Mouse (Mus musculus): ENCODE measurements around the gene Ccdc102a. TPM values are rescaled to one million over a fixed set of nuclear protein-coding genes. Genes with fewer than 3 reads are reported as not detected.

Gene Ccdc102a
- total and polyA plus RNA-seq, 3 experiments: 2.5 to 5.8 (median 2.8) TPM

DNA sequence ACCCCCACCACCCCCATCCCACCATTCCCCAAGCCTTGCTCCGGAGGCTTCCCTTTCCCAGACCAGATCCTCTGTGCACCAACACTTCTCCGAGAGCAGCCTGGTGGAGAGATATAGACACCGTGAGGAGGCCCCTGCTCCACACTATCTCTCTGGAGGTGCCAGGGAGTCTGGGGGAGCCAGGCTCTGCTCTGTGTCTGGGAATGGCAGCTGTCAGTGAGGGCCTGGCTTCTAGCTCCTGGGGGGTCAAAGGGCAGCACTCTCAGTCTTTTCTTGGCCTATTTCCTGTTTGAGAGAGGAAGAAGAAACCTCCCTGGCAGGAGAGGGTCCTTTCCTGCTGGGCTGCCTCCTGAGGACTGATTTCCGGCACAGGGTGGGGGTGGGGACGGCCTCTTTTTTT lies 16.9 kb downstream of the Ccdc102a start:
- H3K4me2 ChIP-seq (ENCODE audit: insufficient read depth, low read depth, poor library complexity, severe bottlenecking): no peak overlapping the region
- dilution Hi-C loops (cut with MboI; ENCODE audit: extremely low pct_ligation_motif_present, extremely low pct_unique_long_range_greater_than_20kb, low sequenced_read_pairs): no loop called here

GRCm38 (mm10) chr8:94900617-94901016 lies 17.3 kb downstream of the Ccdc102a start:
- Histone ChIP-seq H3K27me3 (replicated peaks) (peaks cover 18% of the 10 kb centered on the region), H3K27ac (ENCODE audit: insufficient read depth, low read depth) (no peak overlapping the region), H3K4me3 (replicated peaks in 1 of 3; ENCODE audit: low read depth in 2 of 3, low read length in 2 of 3, poor library complexity in 1 of 3) (no peak overlapping the region), H3K36me3 (replicated peaks in 1 of 2; ENCODE audit: control insufficient read depth in 1 of 2, insufficient read depth in 1 of 2, low read length in 1 of 2) (peaks cover 2 to 12% of the 10 kb centered on the region in 2 experiments), H3K9ac (ENCODE audit: insufficient read depth, low read depth) (no peak overlapping the region), H3K79me2 (replicated peaks; ENCODE audit: control insufficient read depth, extremely low read depth, insufficient read depth, poor library complexity, severe bottlenecking) (no peaks in the 10 kb centered on the region), H3K4me1 (ENCODE audit: control insufficient read depth in 1 of 2, insufficient read depth in 2 of 2) (peaks cover 6 to 17% of the 10 kb centered on the region in 2 experiments), H3K4me2 (ENCODE audit: insufficient read depth, low read depth, poor library complexity, severe bottlenecking) (no peak overlapping the region), H3K9me3 (replicated peaks; ENCODE audit: low read length) (no peaks in the 10 kb centered on the region)
- in situ Hi-C loops (cut with MboI; ENCODE audit: low pct_ligation_motif_present, low pct_unique_long_range_greater_than_20kb, low sequenced_read_pairs): loop anchor here (10.0 kb wide), 1 partner anchor 196 kb away; no protein-coding TSS in a partner anchor
- no peak for DNase-seq (ENCODE audit: extremely low read depth)
- dilution Hi-C loops (cut with MboI; ENCODE audit: extremely low pct_ligation_motif_present, extremely low pct_unique_long_range_greater_than_20kb, low sequenced_read_pairs): no loop called here
- TF ChIP-seq EP300 (IDR thresholded peaks at IDR 0.05; ENCODE audit: low read length): no peak
- TF ChIP-seq NELFE (IDR thresholded peaks at IDR 0.05; ENCODE audit: low read depth, low read length): no peak
- TF ChIP-seq MAZ (IDR thresholded peaks at IDR 0.05; ENCODE audit: low read depth, low read length): no peak
- TF ChIP-seq RAD21 (IDR thresholded peaks at IDR 0.05; ENCODE audit: low read depth, low read length): no peak
- TF ChIP-seq UBTF (IDR thresholded peaks at IDR 0.05; ENCODE audit: low read depth, low read length): no peak
- no peak for TF ChIP-seq ETS1 (conservative IDR thresholded peaks at IDR 0.05; ENCODE audit: low read depth, low read length)
- no peak for TF ChIP-seq ZNF384 (IDR thresholded peaks at IDR 0.05; ENCODE audit: low read depth, low read length)
- no peak for TF ChIP-seq IRF4 (IDR thresholded peaks at IDR 0.05; ENCODE audit: low read depth, low read length)
- no peak for TF ChIP-seq KAT2A (IDR thresholded peaks at IDR 0.05; ENCODE audit: insufficient replicate concordance, low read length)
- TF ChIP-seq RCOR1 (conservative IDR thresholded peaks at IDR 0.05; ENCODE audit: low read depth, low read length): no peak
- no peak for TF ChIP-seq USF2 (conservative IDR thresholded peaks at IDR 0.05; ENCODE audit: low read depth, low read length)
- no peak for TF ChIP-seq E2F4 (IDR thresholded peaks at IDR 0.05; ENCODE audit: insufficient replicate concordance, low read depth, low read length)
- no peak for TF ChIP-seq HCFC1 (IDR thresholded peaks at IDR 0.05; ENCODE audit: low read depth, low read length)
- TF ChIP-seq POLR2A (IDR thresholded peaks at IDR 0.05; ENCODE audit: low read depth, low read length): no peak
- no peak for TF ChIP-seq NRF1 (IDR thresholded peaks at IDR 0.05; ENCODE audit: low read depth, low read length)
- TF ChIP-seq ZC3H11A (IDR thresholded peaks at IDR 0.05; ENCODE audit: low read depth, low read length): no peak
- no peak for TF ChIP-seq PAX5 (IDR thresholded peaks at IDR 0.05; ENCODE audit: low read length)

More for the DNA sequence above, 16.9 kb downstream of the Ccdc102a start:
- H3K79me2 ChIP-seq (replicated peaks; ENCODE audit: control insufficient read depth, extremely low read depth, insufficient read depth, poor library complexity, severe bottlenecking): no peaks in the 10 kb centered on the region
- peaks cover 2 to 15% of the 10 kb centered on the region in 2 experiments for H3K36me3 ChIP-seq (replicated peaks in 1 of 2; ENCODE audit: control insufficient read depth in 1 of 2, insufficient read depth in 1 of 2, low read length in 1 of 2)
- no peaks in the 10 kb centered on the region for H3K9me3 ChIP-seq (replicated peaks; ENCODE audit: low read length)
- in situ Hi-C loops (cut with MboI; ENCODE audit: low pct_ligation_motif_present, low pct_unique_long_range_greater_than_20kb, low sequenced_read_pairs): loop anchor here (10.0 kb wide), 1 partner anchor 196 kb away; no protein-coding TSS in a partner anchor
- no peak overlapping the region for H3K4me3 ChIP-seq (replicated peaks in 1 of 3; ENCODE audit: low read depth in 2 of 3, low read length in 2 of 3, poor library complexity in 1 of 3)
- TF ChIP-seq MAX (IDR thresholded peaks at IDR 0.05; ENCODE audit: low read length) (no peak), BHLHE40 (IDR thresholded peaks at IDR 0.05; ENCODE audit: low read depth, low read length) (0 out of 2 replicates have a peak, but pooled peaks have one; percentile 2)
- peaks cover 6 to 17% of the 10 kb centered on the region in 2 experiments for H3K4me1 ChIP-seq (ENCODE audit: control insufficient read depth in 1 of 2, insufficient read depth in 2 of 2)
- H3K27me3 ChIP-seq (replicated peaks): peaks cover 16% of the 10 kb centered on the region
- DNase-seq (ENCODE audit: extremely low read depth): no peak
- H3K9ac ChIP-seq (ENCODE audit: insufficient read depth, low read depth): no peak overlapping the region
- H3K27ac ChIP-seq (ENCODE audit: insufficient read depth, low read depth): no peak overlapping the region

Measured in CH12.LX (cell line).